Mouse (Mus musculus): ENCODE results near the gene Nlrx1.
A peak's percentile ranks its signal among the peaks of the same experiment; 100 is the strongest.
"Not testable (repeated sequence)": the region's sequence is repeated elsewhere in the genome, so short reads cannot be mapped to it uniquely, and the experiment has no call there.

The Nlrx1 gene

GRCm38 (mm10) chr9:44268432-44268831 is at the start of gene Nlrx1:
TSS of gene Nlrx1 (minus strand) at chr9:44268599.
- DNase-seq, result peak; percentile 91

- DNase-seq, result no peak
Measured at GRCm38 (mm10) chr9:44317452-44317851, 49.1 kb upstream of the Nlrx1 start.

- peak; percentile 90 for DNase-seq
Measured at GRCm38 (mm10) chr9:44314910-44315309, 46.5 kb upstream of the Nlrx1 start.

- DNase-seq, result no peak
Measured at GRCm38 (mm10) chr9:44314257-44314547, 45.8 kb upstream of the Nlrx1 start.

GRCm38 (mm10) chr9:44313476-44314256 is 45.3 kb upstream of the Nlrx1 start:
- peak; percentile 90 for DNase-seq

GRCm38 (mm10) chr9:44311136-44312134 is 43.0 kb upstream of the Nlrx1 start:
- DNase-seq, result peak; percentile 98

- DNase-seq, result peak; percentile 94
Measured at GRCm38 (mm10) chr9:44310750-44311135, 42.3 kb upstream of the Nlrx1 start.

GRCm38 (mm10) chr9:44309756-44310155 is 41.4 kb upstream of the Nlrx1 start:
- no peak for DNase-seq

GRCm38 (mm10) chr9:44307248-44307647 is 38.8 kb upstream of the Nlrx1 start:
- DNase-seq, result peak; percentile 89

GRCm38 (mm10) chr9:44306532-44306931 is 38.1 kb upstream of the Nlrx1 start:
- peak; percentile 89 for DNase-seq

- DNase-seq, result peak; percentile 100
Measured at GRCm38 (mm10) chr9:44305466-44306079, 37.2 kb upstream of the Nlrx1 start, which contains the start of gene Hinfp. TSS of gene Hinfp (minus strand) at chr9:44305671.

GRCm38 (mm10) chr9:44300001-44300400 is 31.6 kb upstream of the Nlrx1 start:
- DNase-seq, result not testable (repeated sequence)

- DNase-seq, result peak; percentile 91
Measured at GRCm38 (mm10) chr9:44292490-44292889, 24.1 kb upstream of the Nlrx1 start.

GRCm38 (mm10) chr9:44288959-44289291 is 20.5 kb upstream of the Nlrx1 start:
- no peak for DNase-seq

- DNase-seq, result peak; percentile 92
Measured at GRCm38 (mm10) chr9:44288076-44288958, 19.9 kb upstream of the Nlrx1 start, which contains the start of gene Abcg4. TSS of gene Abcg4 (minus strand) at chr9:44288615.

- peak; percentile 92 for DNase-seq
Measured at GRCm38 (mm10) chr9:44287401-44288075, 19.1 kb upstream of the Nlrx1 start.

GRCm38 (mm10) chr9:44287003-44287400 is 18.6 kb upstream of the Nlrx1 start:
- DNase-seq, result no peak

- peak; percentile 89 for DNase-seq
Measured at GRCm38 (mm10) chr9:44286256-44286850, 18.0 kb upstream of the Nlrx1 start.

- peak; percentile 94 for DNase-seq
Measured at GRCm38 (mm10) chr9:44283183-44283582, 14.8 kb upstream of the Nlrx1 start.

- DNase-seq, result no peak
Measured at GRCm38 (mm10) chr9:44269973-44270372, 1.6 kb upstream of the Nlrx1 start.

GRCm38 (mm10) chr9:44269077-44269476 is 678 bp upstream of the Nlrx1 start:
- DNase-seq, result no peak
